Mouse (Mus musculus) 3T3-L1 (cell line): ENCODE data around the gene Bcl2l14.

ENCODE experiments used
- DNase-seq: peaks from one replicate; pipeline ENCODE4 v3.0.0-alpha.2; 2015; ENCODE audit warnings: low read depth, low spot score

Gene Bcl2l14

DNA sequence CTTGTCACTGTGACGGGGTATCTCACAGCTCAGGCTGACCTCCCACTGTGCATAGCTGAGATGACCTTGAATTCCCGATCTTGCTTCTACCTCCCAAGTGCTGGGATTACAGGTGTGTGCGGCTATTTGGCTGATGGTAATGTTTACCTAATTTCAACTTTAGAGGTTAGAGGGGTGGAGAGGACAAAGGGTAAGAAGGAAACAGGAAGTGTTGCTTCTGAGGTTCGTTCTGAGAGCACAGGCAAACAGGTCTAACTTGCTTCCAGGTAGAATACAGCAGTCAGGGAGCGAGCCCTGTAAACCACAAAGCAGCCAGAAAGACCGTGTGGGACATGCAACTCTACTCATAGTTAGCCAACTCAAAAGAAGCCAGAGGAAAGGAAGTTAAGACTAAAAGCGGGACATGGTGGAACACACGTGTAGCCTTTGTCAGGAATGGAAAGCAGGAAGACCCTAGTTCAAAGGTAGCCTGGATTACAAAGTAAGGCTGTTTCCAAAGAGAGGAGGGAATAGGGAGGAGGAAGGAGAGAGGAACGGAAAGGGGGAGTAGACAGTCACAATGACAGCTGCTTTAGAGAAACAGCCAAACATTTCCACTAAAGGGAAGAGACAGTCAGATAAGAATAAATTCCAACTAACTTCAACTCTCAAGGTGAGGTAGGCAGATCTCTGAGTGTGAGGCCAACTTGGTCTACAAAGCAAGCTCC lies 47.2 kb downstream of the Bcl2l14 start:
- DNase-seq = no peak

DNA sequence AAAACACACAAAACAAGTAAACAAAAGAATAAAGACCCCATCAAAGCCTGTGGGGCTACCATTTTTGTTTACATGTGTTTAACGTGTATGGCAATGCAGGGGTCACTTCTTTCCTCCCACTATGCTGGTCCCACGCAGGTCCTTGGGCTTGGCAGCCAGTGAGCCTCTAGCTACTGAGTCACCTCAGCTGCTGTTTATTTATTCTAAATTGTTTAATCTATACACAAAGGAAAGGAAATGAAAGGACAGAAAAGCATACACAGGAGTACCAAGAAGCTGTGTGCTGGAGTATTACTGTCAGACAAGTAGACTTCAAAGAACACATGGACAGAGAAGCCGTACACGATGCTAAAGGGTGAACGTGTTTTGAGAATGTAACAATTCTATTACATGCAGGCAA lies 47.8 kb downstream of the Bcl2l14 start:
- peak; percentile 49 for DNase-seq

DNA sequence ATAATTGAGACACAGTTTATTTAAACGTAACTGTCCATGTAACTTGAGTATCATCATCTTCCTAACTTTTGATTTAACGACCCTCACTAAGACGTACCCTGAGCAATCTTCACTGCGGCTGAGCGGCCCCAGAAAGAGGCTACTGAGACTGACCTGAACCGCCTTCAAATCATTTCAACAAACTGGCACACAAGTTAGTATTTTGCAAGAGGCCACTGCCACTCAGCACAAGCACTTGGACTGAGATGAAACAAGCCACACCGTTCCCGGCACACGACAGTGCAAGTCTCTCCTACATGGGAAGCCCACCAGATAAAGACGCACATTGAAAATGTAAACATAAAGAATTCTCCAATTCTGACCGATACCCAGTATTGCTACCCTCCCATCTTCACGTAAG lies 52.3 kb downstream of the Bcl2l14 start:
- DNase-seq = no peak

DNA sequence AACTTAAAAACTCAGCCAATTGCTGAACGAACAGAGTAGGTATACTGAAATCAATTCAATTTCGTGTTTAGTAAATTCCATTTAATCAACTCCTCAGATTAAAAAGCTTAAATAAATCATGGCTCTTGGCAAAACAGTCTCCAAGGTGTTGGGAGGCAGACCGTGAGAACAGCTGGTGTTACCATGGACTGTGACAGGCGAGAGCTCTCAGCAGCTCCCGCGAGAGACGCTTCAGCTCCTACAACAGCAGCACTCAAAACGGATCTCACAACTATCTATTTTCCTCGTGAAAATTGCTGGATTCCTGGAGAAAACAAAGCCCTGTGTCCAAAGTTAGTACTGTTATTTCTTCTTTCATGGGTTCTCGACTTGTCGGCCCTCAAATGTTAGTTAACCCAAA lies 53.8 kb downstream of the Bcl2l14 start:
- no peak for DNase-seq

DNA sequence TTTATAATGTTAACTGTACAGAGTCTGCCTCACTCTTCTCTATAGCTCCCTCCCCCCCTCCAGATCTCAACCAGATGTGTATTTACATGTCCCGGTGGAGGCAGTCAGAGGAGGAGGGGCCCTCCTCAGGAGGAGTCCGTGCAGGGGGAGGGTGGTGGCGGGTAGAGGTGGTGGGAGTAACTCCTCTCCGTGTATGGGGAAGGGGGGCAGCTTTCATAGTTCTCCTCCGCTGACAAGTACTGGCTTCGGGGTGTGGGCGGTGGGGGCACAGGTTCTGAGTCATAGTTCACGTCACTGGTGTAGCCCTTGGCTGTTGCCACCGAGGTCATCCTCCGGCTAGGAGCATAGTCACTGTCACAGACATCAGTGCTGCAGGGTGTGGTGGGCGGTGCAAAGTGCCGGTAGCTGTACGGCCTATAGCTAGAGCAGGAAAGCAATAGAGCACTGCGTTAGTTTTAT lies 54.6 kb downstream of the Bcl2l14 start:
- DNase-seq = peak; percentile 61

DNA sequence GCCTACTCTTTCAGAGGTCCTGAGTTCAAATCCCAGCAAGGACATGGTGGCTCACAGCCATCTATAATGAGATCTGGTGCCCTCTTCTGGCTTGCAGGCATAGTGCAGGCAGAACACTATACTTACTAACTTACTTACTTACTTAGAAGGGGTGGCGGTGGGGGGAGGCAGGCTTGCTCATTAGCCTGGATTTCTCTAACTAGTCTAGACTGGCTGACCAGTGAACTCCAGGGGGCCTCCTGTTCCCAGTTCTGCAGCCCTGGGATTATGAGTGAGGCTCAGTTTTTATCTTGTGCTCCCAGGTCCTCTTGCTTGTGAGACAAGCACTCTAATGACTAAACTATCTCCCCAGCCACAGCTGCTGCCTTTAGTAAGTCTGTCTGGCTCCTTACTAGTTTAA lies 58.0 kb downstream of the Bcl2l14 start:
- DNase-seq = peak; percentile 46

DNA sequence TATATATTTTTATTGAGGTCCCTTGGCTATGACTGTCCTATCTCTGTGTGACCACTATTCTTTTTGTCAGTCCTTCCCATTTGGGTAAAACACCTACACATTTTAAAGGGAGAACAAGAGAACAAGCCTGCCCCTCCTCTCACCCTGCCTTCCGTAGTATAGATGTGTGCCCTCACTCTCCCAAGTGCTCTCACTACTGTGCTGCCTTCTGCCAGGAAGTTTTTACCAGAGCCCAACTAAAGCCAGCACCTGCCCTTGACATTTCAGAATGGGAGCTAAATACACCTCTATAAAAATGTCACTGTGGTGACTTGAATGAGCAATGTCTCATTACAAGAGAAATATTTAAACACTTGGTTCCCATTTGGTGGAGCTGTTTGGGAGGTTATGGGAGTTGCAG lies 62.3 kb downstream of the Bcl2l14 start:
- DNase-seq = no peak

DNA sequence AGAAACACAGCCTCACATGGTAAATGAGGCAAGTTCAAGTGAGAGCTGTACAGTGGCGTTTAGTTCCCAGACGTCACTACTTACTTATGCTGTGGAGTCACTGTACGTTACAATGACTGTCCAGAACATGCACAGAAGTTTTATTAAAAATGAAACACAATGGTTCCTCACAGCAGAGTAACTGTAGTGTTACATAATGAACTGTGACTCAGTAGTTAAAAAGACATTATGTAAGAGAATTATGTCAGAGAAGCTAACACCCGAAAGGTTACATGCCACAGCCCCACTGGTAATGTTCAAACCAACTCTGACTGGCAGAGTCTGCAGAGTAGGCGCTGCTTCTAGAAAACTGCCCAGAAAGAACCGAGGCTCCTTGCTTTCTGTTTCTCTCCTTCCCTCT lies 65.1 kb downstream of the Bcl2l14 start:
- DNase-seq = no peak

DNA sequence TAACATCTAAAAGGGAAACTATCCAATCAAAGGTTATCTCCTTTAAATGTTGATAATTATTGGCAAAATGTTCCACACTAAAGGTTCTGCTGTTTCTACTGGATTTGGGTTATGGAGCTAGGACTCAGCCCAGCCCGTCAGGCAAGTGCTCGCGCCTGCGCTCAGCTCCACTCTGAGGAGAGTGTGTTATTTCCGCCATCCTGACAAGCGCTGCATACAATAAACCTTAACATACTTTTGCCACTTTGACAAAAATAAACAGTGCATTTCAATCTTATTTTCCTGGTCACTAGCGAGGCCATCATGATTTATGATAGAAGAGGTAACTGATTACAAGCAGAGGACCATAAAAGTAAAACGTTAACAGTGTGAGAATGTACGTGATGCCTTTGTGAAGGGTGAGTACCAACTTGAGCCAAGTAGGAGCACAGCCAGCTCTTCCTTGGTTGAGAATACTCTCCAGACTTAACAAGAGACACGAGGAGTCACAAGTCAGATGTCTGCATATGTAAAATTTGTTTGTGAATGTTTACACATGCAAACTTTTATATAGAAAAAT lies 70.6 kb downstream of the Bcl2l14 start:
- DNase-seq = no peak

DNA sequence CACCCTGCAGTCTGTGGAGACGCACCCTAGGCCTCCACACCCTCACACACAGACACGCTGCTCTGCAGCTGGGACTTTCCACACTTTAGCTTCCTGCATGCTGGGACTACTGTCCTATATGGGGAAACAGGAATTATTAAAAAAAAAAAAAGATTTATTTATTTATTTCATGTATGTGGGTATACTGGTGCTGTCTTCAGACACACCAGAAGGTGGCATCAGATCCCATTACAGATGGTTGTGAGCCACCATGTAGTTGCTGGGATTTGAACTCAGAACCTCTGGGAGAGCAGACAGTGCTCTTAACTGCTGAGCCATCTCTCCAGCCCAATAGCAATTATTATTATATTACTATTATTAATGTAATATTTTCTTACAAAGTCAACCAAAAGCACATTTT lies 73.2 kb downstream of the Bcl2l14 start:
- DNase-seq = no peak

DNA sequence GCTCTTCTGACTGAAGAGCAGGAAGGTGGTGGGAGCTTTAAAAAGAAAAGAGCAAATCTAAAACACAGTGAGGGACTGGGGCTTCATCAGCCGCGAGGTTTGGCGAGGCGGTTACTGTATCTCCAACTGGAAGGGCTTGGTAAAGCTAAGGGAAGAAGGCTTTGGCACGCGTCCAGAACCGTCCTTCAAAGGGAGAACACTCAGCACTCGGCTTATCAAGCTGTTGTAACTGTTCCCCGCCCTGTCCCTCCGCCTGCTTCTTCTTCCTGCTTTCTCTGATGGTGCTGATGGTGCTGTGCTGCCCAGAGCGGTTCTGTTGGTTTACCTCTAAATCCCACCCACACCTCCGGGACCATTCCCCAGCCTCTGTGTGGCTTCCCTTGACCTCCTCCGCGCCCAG lies 74.7 kb downstream of the Bcl2l14 start:
- peak; percentile 48 for DNase-seq

DNA sequence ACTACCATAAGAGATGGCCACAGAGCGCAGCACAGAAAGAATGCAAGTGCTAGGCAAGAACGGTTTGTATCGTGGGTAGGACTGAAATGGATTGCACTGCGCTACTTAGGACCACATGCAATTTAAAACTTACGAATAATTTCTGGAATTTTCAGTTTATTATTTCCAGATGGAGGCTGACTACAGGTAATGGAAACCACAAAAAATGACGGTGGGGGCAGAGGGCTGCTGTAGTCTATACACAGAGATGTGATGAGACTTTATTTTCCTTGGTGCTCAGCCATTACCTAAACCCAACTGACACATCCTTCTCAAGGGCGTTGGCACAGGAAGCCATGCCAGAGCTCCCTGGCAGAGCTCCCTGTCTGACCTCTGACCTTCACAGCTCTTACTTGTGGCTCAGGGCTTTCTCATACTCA lies 77.0 kb downstream of the Bcl2l14 start:
- peak; percentile 94 for DNase-seq

DNA sequence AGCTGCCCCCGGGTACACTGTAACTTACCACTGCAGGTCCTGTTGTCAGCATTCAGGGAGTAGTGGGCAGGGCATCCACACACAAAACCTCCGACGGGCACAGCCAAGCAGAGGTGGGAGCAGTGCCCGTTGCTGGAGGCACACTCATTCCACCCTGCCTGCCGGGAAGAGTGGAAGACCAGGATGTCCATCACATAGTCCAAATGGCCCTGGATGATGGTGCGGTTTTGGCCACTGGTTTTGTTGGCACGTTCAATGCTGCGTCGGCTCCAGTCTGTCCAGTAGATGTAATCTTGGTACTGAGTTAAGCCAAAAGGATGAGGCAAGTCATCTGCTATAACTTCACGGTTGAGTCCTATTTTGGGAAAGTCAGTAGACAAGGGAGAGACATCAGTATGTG lies 83.4 kb downstream of the Bcl2l14 start:
- no peak for DNase-seq

DNA sequence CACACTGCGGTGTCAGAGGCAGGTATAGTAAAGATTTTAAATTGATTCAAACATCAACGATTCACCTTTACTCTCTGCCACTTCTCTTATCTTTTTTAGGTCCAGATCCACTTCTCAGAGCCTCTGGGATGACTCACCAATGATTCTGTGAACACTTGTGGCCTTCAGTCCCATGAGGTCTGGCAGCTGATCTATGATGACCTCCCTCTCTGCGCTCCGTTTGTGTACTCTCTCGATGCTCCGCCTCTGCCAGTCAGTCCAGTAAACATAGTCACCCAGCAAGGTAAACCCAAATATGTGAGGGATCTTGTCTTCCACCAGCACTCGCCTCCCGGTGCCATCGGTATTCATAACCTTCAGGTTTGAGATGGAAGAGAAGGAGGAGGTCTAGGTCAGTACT lies 90.2 kb downstream of the Bcl2l14 start:
- DNase-seq = no peak
